Mouse (Mus musculus) 416B (cell line): ENCODE results near the gene Btbd35f16.
"Not testable (repeated sequence)": the region's sequence is repeated elsewhere in the genome, so short reads cannot be mapped to it uniquely, and the experiment has no call there.

ENCODE experiments used
- DNase-seq: peaks from one replicate; pipeline ENCODE4 v3.0.0; 2011; ENCODE audit warnings: low read depth

Gene Btbd35f16

DNA sequence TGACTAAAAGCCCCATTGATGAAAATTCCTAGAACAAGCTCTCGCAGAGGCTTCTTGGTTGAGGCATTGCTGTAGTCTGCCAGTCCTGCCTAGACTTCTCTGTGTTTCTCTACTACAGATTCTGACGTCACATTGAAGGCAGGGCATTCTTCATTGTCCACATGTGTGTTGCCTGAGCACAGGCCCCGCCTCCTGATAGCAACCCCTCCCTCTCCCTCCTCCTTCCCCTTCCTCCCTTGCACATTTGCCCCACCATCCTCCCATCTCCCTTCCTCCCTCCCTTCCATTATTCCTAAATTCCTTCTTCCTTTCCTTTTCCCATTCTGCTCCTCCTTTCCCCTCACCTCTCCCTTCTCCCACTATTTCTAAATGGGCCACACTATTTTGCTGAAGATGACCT is at the start of gene Btbd35f16:
Gene Btbd35f16 (minus strand): TSS at position 101 of the 400 bp plus-strand sequence.
- not testable (repeated sequence) for DNase-seq
